Comparison of ENCODE assay signal across 8 mouse cellular contexts in the genomic region with DNA sequence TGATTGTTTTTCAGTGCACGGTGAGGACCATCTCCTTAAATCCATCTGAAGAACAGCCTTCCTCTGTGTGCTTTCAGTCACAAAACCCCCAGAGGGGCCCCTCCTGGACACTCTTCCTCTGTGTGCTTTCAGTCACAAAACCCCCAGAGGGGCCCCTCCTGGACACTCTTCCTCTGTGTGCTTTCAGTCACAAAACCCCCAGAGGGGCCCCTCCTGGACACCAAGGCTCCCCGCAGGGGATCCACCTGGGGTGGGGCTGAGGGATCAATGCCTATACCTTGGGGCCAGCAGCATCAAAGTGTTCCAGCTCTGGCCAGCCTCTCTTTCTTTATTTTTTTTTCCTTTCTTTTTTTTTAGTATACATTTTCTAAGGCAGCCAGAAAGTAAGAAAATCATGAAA.
DNase-seq lines count a peak whose midpoint lies in the region; ATAC-seq and TF ChIP-seq lines count a peak whose summit lies in the region.
"Not testable (repeated sequence)": the region's sequence is repeated elsewhere in the genome, so short reads cannot be mapped to it uniquely, and the experiment has no call there.

No protein-coding gene starts in this region.

- H3K4me3 ChIP-seq in embryonic facial prominence, embryonic 12.5 days; forebrain, embryonic 15.5 days; heart, embryonic 16.5 days (ENCODE audit: low read length); intestine, embryonic 14.5 days (ENCODE audit: low read depth, low read length); liver, postnatal 0 days (ENCODE audit: low read depth, low read length); midbrain, embryonic 14.5 days (replicated peaks; ENCODE audit: low read depth, low read length): not testable (repeated sequence)

- DNase-seq in intestine, embryonic 14.5 days (ENCODE audit: low spot score); liver, postnatal 0 days: not testable (repeated sequence)
- DNase-seq in left cerebral cortex, postnatal 4 days, result peak; percentile 12
- peak; percentile 48 for DNase-seq in midbrain, embryonic 14.5 days
- peak; percentile 46 for DNase-seq in retina, embryonic 14.5 days (ENCODE audit: low spot score)

- H3K27me3 ChIP-seq in embryonic facial prominence, embryonic 12.5 days; forebrain, embryonic 15.5 days; heart, embryonic 16.5 days (ENCODE audit: control insufficient read depth, insufficient read depth, low read length); intestine, embryonic 14.5 days (replicated peaks; ENCODE audit: control insufficient read depth, insufficient read depth, low read length); liver, postnatal 0 days (ENCODE audit: insufficient read depth, low read length); midbrain, embryonic 14.5 days (ENCODE audit: control insufficient read depth, insufficient read depth, low read length): not testable (repeated sequence)

- not testable (repeated sequence) for H3K9ac ChIP-seq in embryonic facial prominence, embryonic 12.5 days; forebrain, embryonic 15.5 days (replicated peaks); heart, embryonic 16.5 days (ENCODE audit: low read length); intestine, embryonic 14.5 days (ENCODE audit: low read length); liver, postnatal 0 days (replicated peaks); midbrain, embryonic 14.5 days (replicated peaks; ENCODE audit: low read length)

- WGBS in embryonic facial prominence, embryonic 12.5 days, result 7% methylated on average over 2 of the region's 2 CpGs
- WGBS in forebrain, embryonic 15.5 days, result 0% methylated on average over 2 of the region's 2 CpGs
- 8% methylated on average over 2 of the region's 2 CpGs for WGBS in heart, embryonic 16.5 days
- 7% methylated on average over 2 of the region's 2 CpGs for WGBS in intestine, embryonic 14.5 days
- 6% methylated on average over 2 of the region's 2 CpGs for WGBS in liver, postnatal 0 days (ENCODE audit: insufficient replicate concordance)
- WGBS in midbrain, embryonic 14.5 days, result 2% methylated on average over 2 of the region's 2 CpGs

- intact Hi-C loops in left cerebral cortex, postnatal 4 days (cut with DNase I), result not testable (repeated sequence)

- not testable (repeated sequence) for H3K4me2 ChIP-seq in embryonic facial prominence, embryonic 12.5 days (replicated peaks); forebrain, embryonic 15.5 days (replicated peaks); heart, embryonic 16.5 days (ENCODE audit: low read depth, low read length); liver, postnatal 0 days (ENCODE audit: low read depth, low read length); midbrain, embryonic 14.5 days (ENCODE audit: low read length)
- peak overlapping the region; percentile 29 for H3K4me2 ChIP-seq in intestine, embryonic 14.5 days (ENCODE audit: low read length)

- H3K27ac ChIP-seq in embryonic facial prominence, embryonic 12.5 days; forebrain, embryonic 15.5 days (replicated peaks); heart, embryonic 16.5 days (ENCODE audit: low read length); liver, postnatal 0 days (ENCODE audit: low read depth); midbrain, embryonic 14.5 days (replicated peaks; ENCODE audit: low read depth, low read length): not testable (repeated sequence)
- H3K27ac ChIP-seq in intestine, embryonic 14.5 days (ENCODE audit: low read depth), result peak overlapping the region; percentile 64

- H3K36me3 ChIP-seq in embryonic facial prominence, embryonic 12.5 days; forebrain, embryonic 15.5 days; heart, embryonic 16.5 days (ENCODE audit: control insufficient read depth, insufficient read depth); intestine, embryonic 14.5 days (ENCODE audit: control insufficient read depth, insufficient read depth, low read length); liver, postnatal 0 days (replicated peaks; ENCODE audit: insufficient read depth, low read length); midbrain, embryonic 14.5 days (ENCODE audit: control insufficient read depth, insufficient read depth, low read length): not testable (repeated sequence)

- not testable (repeated sequence) for H3K4me1 ChIP-seq in embryonic facial prominence, embryonic 12.5 days
- H3K4me1 ChIP-seq in forebrain, embryonic 15.5 days, result peaks cover 13% of the 10 kb centered on the region
- peaks cover 11% of the 10 kb centered on the region for H3K4me1 ChIP-seq in heart, embryonic 16.5 days (ENCODE audit: control insufficient read depth, insufficient read depth, low read length)
- peaks cover 17% of the 10 kb centered on the region for H3K4me1 ChIP-seq in intestine, embryonic 14.5 days (replicated peaks; ENCODE audit: control insufficient read depth, insufficient read depth, low read length)
- H3K4me1 ChIP-seq in liver, postnatal 0 days (ENCODE audit: insufficient read depth), result peaks cover 23% of the 10 kb centered on the region
- peaks cover 16% of the 10 kb centered on the region; the same call in 1 of the 2 replicates for H3K4me1 ChIP-seq in midbrain, embryonic 14.5 days (ENCODE audit: control insufficient read depth, insufficient read depth, low read length)

- not testable (repeated sequence) for TF ChIP-seq CTCF in liver, postnatal 0 days (IDR thresholded peaks at IDR 0.05; ENCODE audit: low read depth)

- H3K9me3 ChIP-seq in embryonic facial prominence, embryonic 12.5 days; forebrain, embryonic 15.5 days; heart, embryonic 16.5 days (replicated peaks; ENCODE audit: control insufficient read depth, low read length); intestine, embryonic 14.5 days (ENCODE audit: control insufficient read depth, low read length); liver, postnatal 0 days (ENCODE audit: low read length); midbrain, embryonic 14.5 days (ENCODE audit: control insufficient read depth, low read length): not testable (repeated sequence)

- TF ChIP-seq EP300 in liver, postnatal 0 days (IDR thresholded peaks at IDR 0.05; ENCODE audit: low read depth), result not testable (repeated sequence)

- ATAC-seq in embryonic facial prominence, embryonic 12.5 days (ENCODE audit: insufficient number of reproducible peaks, insufficient read depth, low FRiP score, low TSS enrichment), result 0 out of 2 replicates have a peak, but pooled peaks have one; percentile 41
- peak; percentile 54; the same call in 1 of the 2 replicates for ATAC-seq in forebrain, embryonic 15.5 days (replicated peaks)
- peak; percentile 69 for ATAC-seq in heart, embryonic 16.5 days (replicated peaks; ENCODE audit: extremely low read depth, insufficient read depth, low FRiP score)
- ATAC-seq in intestine, embryonic 14.5 days (replicated peaks; ENCODE audit: low FRiP score, low TSS enrichment, low read depth), result peak; percentile 74
- ATAC-seq in liver, postnatal 0 days, result peak; percentile 65
- ATAC-seq in midbrain, embryonic 14.5 days (ENCODE audit: low FRiP score, low TSS enrichment), result peak; percentile 37; the same call in 1 of the 2 replicates
